Mouse (Mus musculus) forebrain, embryonic 11.5 days (tissue): ENCODE measurements around the gene Ltf. TPM values are rescaled to one million over a fixed set of nuclear protein-coding genes. Genes with fewer than 3 reads are reported as not detected.

Experiments used
- ATAC-seq: fragments of 200-750 bp; cut with Nextera tagmentation; replicated peaks from 2 replicates; pipeline ENCODE4 v1.8.0; 2017; ENCODE audit warnings: moderate TSS enrichment; ENCODE audit not compliant: low FRiP score
- DNase-seq: peaks from one replicate; pipeline ENCODE4 v3.0.0-alpha.2; 2017; ENCODE audit warnings: low spot score
- H3K27ac ChIP-seq: fragments of 300-500 bp; sonication (generic); 2 replicates; pipeline ENCODE4 v1.5.1; 2014; ENCODE audit warnings: low read depth, low read length
- H3K27me3 ChIP-seq: fragments of 300-500 bp; sonication (generic); 2 replicates; pipeline ENCODE4 v1.6.1; 2014; ENCODE audit warnings: mild to moderate bottlenecking, low read length, mixed read lengths; ENCODE audit not compliant: control insufficient read depth, insufficient read depth
- H3K36me3 ChIP-seq: fragments of 300-500 bp; sonication (generic); 2 replicates; pipeline ENCODE4 v1.6.1; 2014; ENCODE audit warnings: mild to moderate bottlenecking, low read length, moderate library complexity, mixed read lengths; ENCODE audit not compliant: control insufficient read depth, insufficient read depth
- H3K4me1 ChIP-seq: fragments of 300-500 bp; sonication (generic); replicated peaks from 2 replicates; pipeline ENCODE4 v1.6.1; 2014; ENCODE audit warnings: low read length, mixed read lengths; ENCODE audit not compliant: control insufficient read depth, insufficient read depth
- H3K4me2 ChIP-seq: fragments of 300-500 bp; sonication (generic); 2 replicates; pipeline ENCODE4 v1.6.1; 2014; ENCODE audit warnings: low read depth, mild to moderate bottlenecking, low read length, moderate library complexity, mixed read lengths; ENCODE audit not compliant: severe bottlenecking
- H3K4me3 ChIP-seq: fragments of 300-500 bp; sonication (generic); 2 replicates; pipeline ENCODE4 v1.5.1; 2014; ENCODE audit warnings: low read depth, low read length
- H3K9ac ChIP-seq: fragments of 300-500 bp; sonication (generic); 2 replicates; pipeline ENCODE4 v1.6.1; 2014; ENCODE audit warnings: low read length
- H3K9me3 ChIP-seq: fragments of 300-500 bp; sonication (generic); 2 replicates; pipeline ENCODE4 v1.6.1; 2016; ENCODE audit warnings: low read length, mixed read lengths; ENCODE audit not compliant: control insufficient read depth
- WGBS: fragments of 180-500 bp; shearing (Covaris S2); extraction: QIAGEN DNeasy Blood & Tissue Kit; methylation state at CpG from one replicate; pipeline ENCODE4 v1.1.7; 2014; 5-methylcytosine and 5-hydroxymethylcytosine counted together
- polyA plus RNA-seq: library from polyadenylated mRNA; unstranded; fragments of >200 nt; fragmentation: Nextera tagmentation; extraction: Ambion mirVana; gene quantifications from 2 replicates; pipeline ENCODE4 v1.2.1, GENCODE M21; 2014

Ltf gene
- polyA plus RNA-seq, 1 experiment from 2014 or later, result 0.61 TPM

- Histone ChIP-seq H3K27ac (no peak overlapping the region), H3K36me3 (no peaks in the 10 kb centered on the region), H3K9me3 (no peaks in the 10 kb centered on the region), H3K9ac (no peak overlapping the region), H3K4me1 (no peaks in the 10 kb centered on the region), H3K27me3 (no peaks in the 10 kb centered on the region), H3K4me2 (no peak overlapping the region), H3K4me3 (no peak overlapping the region)
- DNase-seq, result no peak
- 93% methylated on average over 2 of the region's 2 CpGs for WGBS
- no peak for ATAC-seq
Measured at GRCm38 (mm10) chr9:111006544-111006943, 12.5 kb upstream of the Ltf start.

- 76% methylated on average over 3 of the region's 3 CpGs for WGBS
- no peaks in the 10 kb centered on the region for H3K27me3 ChIP-seq
- no peak for DNase-seq
- H3K4me1 ChIP-seq, result no peaks in the 10 kb centered on the region
- H3K9ac ChIP-seq, result no peak overlapping the region
- no peak overlapping the region for H3K27ac ChIP-seq
- no peaks in the 10 kb centered on the region for H3K36me3 ChIP-seq
- H3K4me3 ChIP-seq, result no peak overlapping the region
- no peak overlapping the region for H3K4me2 ChIP-seq
- no peak for ATAC-seq
- H3K9me3 ChIP-seq, result no peaks in the 10 kb centered on the region
Measured at GRCm38 (mm10) chr9:111009763-111010162, 9.3 kb upstream of the Ltf start.

GRCm38 (mm10) chr9:111011550-111011949 lies 7.5 kb upstream of the Ltf start:
- H3K27me3 ChIP-seq, result no peaks in the 10 kb centered on the region
- H3K4me2 ChIP-seq, result no peak overlapping the region
- no peak for ATAC-seq
- no peaks in the 10 kb centered on the region for H3K9me3 ChIP-seq
- no peak overlapping the region for H3K27ac ChIP-seq
- H3K9ac ChIP-seq, result no peak overlapping the region
- no peaks in the 10 kb centered on the region for H3K36me3 ChIP-seq
- no peak overlapping the region for H3K4me3 ChIP-seq
- 84% methylated on average over 9 of the region's 9 CpGs for WGBS
- no peak for DNase-seq
- H3K4me1 ChIP-seq, result no peaks in the 10 kb centered on the region

GRCm38 (mm10) chr9:111012041-111012440 lies 7.0 kb upstream of the Ltf start:
- DNase-seq (no peak), ATAC-seq (no peak)
- no peak overlapping the region for H3K27ac ChIP-seq
- no peak overlapping the region for H3K9ac ChIP-seq
- no peaks in the 10 kb centered on the region for H3K36me3 ChIP-seq
- H3K4me3 ChIP-seq, result no peak overlapping the region
- no peak overlapping the region for H3K4me2 ChIP-seq
- no peaks in the 10 kb centered on the region for H3K4me1 ChIP-seq
- 78% methylated on average over 3 of the region's 3 CpGs for WGBS
- no peaks in the 10 kb centered on the region for H3K27me3 ChIP-seq
- H3K9me3 ChIP-seq, result no peaks in the 10 kb centered on the region

- H3K9ac ChIP-seq, result no peak overlapping the region
- no peaks in the 10 kb centered on the region for H3K9me3 ChIP-seq
- H3K4me1 ChIP-seq, result no peaks in the 10 kb centered on the region
- WGBS, result 83% methylated on average over 4 of the region's 4 CpGs
- H3K4me3 ChIP-seq, result no peak overlapping the region
- no peaks in the 10 kb centered on the region for H3K27me3 ChIP-seq
- no peak overlapping the region for H3K4me2 ChIP-seq
- ATAC-seq (no peak), DNase-seq (no peak)
- no peak overlapping the region for H3K27ac ChIP-seq
- H3K36me3 ChIP-seq, result no peaks in the 10 kb centered on the region
Measured at GRCm38 (mm10) chr9:111015658-111016057, 3.4 kb upstream of the Ltf start.

GRCm38 (mm10) chr9:111026791-111027190 lies 7.7 kb downstream of the Ltf start:
- DNase-seq, result no peak

GRCm38 (mm10) chr9:111033717-111034116 lies 14.6 kb downstream of the Ltf start:
- Histone ChIP-seq H3K9ac (no peak overlapping the region), H3K9me3 (no peaks in the 10 kb centered on the region), H3K27me3 (no peaks in the 10 kb centered on the region), H3K4me1 (no peaks in the 10 kb centered on the region), H3K36me3 (no peaks in the 10 kb centered on the region), H3K4me3 (no peak overlapping the region), H3K4me2 (no peak overlapping the region), H3K27ac (no peak overlapping the region)
- DNase-seq (no peak), ATAC-seq (no peak)
- WGBS, result 88% methylated on average over 4 of the region's 4 CpGs

More at GRCm38 (mm10) chr9:111026791-111027190, 7.7 kb downstream of the Ltf start:
- no peaks in the 10 kb centered on the region for H3K4me1 ChIP-seq
- no peak for ATAC-seq
- H3K4me3 ChIP-seq, result no peak overlapping the region
- H3K4me2 ChIP-seq, result no peak overlapping the region
- H3K27me3 ChIP-seq, result no peaks in the 10 kb centered on the region
- no peaks in the 10 kb centered on the region for H3K9me3 ChIP-seq
- no peak overlapping the region for H3K9ac ChIP-seq
- no peak overlapping the region for H3K27ac ChIP-seq
- H3K36me3 ChIP-seq, result no peaks in the 10 kb centered on the region
- WGBS, result 91% methylated on average over 10 of the region's 10 CpGs

GRCm38 (mm10) chr9:111039966-111040365 lies 20.9 kb downstream of the Ltf start:
- ATAC-seq, result no peak
- Histone ChIP-seq H3K27ac (no peak overlapping the region), H3K4me2 (no peak overlapping the region), H3K4me3 (no peak overlapping the region), H3K9me3 (no peaks in the 10 kb centered on the region), H3K27me3 (no peaks in the 10 kb centered on the region), H3K36me3 (no peaks in the 10 kb centered on the region), H3K4me1 (no peaks in the 10 kb centered on the region), H3K9ac (no peak overlapping the region)
- no peak for DNase-seq
- WGBS, result 74% methylated on average over 4 of the region's 4 CpGs

- Histone ChIP-seq H3K9me3 (no peaks in the 10 kb centered on the region), H3K4me1 (no peaks in the 10 kb centered on the region), H3K4me3 (no peak overlapping the region), H3K9ac (no peak overlapping the region), H3K27ac (no peak overlapping the region), H3K36me3 (no peaks in the 10 kb centered on the region), H3K4me2 (no peak overlapping the region), H3K27me3 (no peaks in the 10 kb centered on the region)
- WGBS, result 83% methylated on average over 5 of the region's 5 CpGs
- no peak for DNase-seq
- ATAC-seq, result no peak
Measured at GRCm38 (mm10) chr9:111042266-111042665, 23.2 kb downstream of the Ltf start.
